Mouse (Mus musculus): ENCODE results near the gene Ttll8. TPM values are rescaled to one million over a fixed set of nuclear protein-coding genes. Genes with fewer than 3 reads are reported as not detected.

Gene Ttll8
- polyA plus RNA-seq, 2 experiments from 2014 or later, result not detected

DNA sequence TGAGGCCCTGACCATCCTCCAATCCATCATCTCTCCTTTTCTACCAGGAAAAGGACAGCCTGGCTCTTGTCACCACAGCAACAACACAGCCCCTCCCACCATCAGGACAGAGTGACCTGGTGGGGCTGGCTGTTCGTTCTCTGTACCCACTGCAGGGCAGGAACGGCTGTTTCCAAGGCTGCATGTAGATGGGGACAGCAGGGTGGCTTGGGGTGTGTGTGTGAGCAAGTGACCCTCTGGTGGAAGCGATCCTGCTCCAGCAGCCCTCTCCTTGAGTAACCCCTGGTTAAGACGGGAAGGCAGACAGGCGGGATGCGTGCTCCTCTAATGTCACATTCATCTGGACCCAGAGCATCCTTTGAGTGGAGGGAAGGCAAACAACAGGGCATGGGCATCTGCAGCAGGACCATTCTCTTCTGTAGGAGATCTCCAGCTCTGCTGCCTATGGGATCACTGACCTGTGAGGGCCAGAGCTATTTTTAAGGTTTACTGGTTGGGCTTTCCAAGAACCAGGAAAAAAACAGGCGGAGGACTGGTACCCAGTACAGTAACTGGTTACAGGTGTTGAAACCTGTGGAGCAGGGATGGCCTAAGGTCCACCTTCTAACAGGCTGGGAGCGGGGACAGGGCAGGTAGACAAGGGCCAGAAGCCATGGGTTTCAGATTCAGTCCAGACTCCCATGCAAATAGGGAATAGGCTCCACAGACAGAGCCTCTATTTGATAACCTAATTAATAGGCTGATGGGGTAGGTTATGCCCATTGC lies 94.8 kb downstream of the Ttll8 start:
- ATAC-seq, result no peak

GRCm38 (mm10) chr15:88858707-88859106 lies 95.5 kb downstream of the Ttll8 start:
- no peak for ATAC-seq

GRCm38 (mm10) chr15:88858141-88858541 lies 96.1 kb downstream of the Ttll8 start:
- no peak for ATAC-seq

DNA sequence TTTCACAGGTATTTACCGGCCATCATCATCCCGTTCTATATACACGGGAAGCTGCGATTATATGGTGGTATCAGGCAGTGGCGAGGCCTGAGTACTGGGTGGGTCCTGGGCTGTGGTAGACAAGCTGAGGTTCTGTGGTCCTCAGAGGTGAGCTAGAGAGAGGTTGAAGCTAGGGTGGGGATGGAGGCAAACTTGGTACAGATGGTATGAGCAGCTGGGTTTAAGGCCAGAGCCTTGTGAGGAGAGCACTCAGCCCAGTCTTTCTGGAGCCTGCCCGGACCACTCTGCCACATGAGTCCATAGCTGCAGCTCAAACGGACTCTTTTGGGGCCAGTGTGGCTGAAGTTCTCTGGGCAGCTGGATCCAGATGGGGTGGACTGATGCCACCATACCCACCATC lies 96.9 kb downstream of the Ttll8 start:
- ATAC-seq, result no peak

DNA sequence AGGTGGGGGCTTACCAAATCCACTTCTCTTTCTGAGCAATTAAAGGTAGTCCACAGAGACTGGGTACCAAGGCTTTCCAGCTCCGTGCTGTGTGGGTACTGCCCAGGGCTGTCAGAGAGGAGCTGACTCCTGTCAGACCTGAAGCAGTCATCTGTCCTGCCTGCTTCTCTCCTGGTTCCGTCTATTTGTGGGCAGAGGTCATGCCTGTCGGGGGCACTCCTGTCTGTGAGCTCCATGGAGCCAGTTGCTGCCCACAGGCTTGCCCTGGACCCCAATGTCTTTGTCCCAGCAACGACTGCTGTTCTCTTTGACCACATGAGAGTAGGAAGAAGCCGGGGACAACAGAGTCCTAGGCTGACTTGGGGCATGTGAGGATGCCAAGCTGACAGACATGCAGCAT lies 97.6 kb downstream of the Ttll8 start:
- no peak for ATAC-seq

DNA sequence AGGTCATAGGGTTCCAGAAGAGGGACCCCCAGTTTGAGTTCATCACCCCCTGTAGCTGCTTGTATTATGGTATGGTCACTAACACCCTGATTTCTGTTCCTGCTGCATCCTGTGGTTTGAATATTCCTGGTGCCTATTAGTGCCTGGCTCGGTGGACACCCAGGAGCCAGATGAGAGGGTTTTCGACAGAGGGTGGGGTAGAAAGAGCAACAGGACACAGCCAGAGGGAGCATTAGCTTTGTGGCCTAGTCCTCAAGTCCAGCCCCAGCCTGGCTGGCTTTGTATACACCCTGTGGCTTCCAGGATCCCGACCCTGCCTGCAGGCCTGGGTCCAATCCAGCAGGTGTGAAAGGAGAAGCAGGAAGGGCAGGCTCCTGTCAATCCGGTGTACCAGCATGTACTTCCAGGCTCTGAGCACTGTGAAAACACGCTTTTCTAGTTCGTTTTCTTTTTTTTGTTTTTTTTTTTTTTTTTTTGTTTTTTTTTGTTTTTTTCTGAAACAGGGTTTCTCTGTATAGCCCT lies 98.3 kb downstream of the Ttll8 start:
- ATAC-seq, result no peak

GRCm38 (mm10) chr15:88854969-88855830 lies 99.0 kb downstream of the Ttll8 start:
- no peak for ATAC-seq

GRCm38 (mm10) chr15:88854119-88854968 lies 99.9 kb downstream of the Ttll8 start:
- no peak for ATAC-seq

- no peak for ATAC-seq
These were observed 101.1 kb downstream of the Ttll8 start for GRCm38 (mm10) chr15:88853106-88853505.

GRCm38 (mm10) chr15:88851507-88852149 lies 102.6 kb downstream of the Ttll8 start:
- ATAC-seq, result no peak

DNA sequence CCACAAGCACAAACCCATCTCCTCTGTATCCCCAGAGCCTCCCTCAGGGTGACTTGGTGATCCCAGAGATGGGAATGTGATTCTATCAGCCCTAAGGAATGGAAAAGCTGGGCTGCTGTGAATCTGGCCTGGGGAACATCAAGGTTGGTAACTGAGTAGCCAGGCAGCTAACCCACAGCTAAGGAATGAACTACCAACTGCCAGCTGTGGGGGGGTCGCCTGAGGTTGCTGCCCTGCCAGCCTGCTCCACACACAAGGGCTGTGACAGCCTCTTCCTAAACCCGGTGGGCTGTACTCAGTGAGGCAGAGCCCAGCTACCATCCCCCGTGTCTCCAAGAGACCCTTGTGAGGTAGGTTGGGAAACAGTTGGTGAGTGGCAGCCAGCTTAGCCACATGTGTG lies 103.1 kb downstream of the Ttll8 start:
- no peak for ATAC-seq

- ATAC-seq, result no peak
These were observed 103.9 kb downstream of the Ttll8 start for GRCm38 (mm10) chr15:88850146-88850826.

DNA sequence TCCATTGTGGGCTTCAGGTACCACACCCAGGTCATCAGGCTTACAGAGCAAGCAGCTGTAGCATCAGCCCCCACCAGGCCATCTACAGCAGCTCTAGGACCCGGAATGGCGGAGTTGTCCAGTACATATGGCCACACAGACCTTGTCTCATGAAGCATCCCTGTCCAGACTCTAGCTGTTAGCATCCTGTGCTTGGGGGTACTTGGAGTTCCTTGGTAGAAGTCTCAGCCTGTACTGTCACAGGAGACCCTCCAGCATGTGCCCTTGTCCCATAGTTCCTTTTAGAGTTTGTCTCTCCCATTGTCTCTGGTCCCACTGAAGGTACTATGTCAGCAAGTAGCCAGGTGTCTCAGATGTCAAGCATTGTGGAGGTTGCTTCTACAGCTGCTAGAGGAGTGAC lies 104.6 kb downstream of the Ttll8 start:
- ATAC-seq, result no peak

DNA sequence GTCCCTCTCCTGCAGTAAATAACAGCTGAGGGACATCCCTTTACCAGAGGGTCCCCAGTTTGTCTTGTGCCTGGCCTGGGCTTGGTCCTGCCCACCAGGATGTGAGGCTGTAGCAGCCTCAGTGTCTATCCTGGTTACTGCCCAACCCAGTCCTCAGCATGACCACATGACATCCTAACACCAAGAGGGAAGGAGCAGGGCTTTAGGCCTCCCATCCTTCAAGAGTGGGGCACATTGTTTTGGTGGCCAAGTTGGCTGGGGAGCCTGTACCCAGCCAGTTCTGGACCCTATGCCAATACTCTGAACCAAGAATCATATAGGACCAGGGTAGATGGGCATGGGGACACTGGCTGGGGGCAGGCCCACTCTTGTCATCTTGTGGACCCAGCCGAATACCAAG lies 105.6 kb downstream of the Ttll8 start:
- no peak for ATAC-seq

GRCm38 (mm10) chr15:88844966-88845365 lies 109.3 kb downstream of the Ttll8 start:
- ATAC-seq, result no peak

GRCm38 (mm10) chr15:88843486-88844097 lies 110.6 kb downstream of the Ttll8 start:
- ATAC-seq, result no peak

DNA sequence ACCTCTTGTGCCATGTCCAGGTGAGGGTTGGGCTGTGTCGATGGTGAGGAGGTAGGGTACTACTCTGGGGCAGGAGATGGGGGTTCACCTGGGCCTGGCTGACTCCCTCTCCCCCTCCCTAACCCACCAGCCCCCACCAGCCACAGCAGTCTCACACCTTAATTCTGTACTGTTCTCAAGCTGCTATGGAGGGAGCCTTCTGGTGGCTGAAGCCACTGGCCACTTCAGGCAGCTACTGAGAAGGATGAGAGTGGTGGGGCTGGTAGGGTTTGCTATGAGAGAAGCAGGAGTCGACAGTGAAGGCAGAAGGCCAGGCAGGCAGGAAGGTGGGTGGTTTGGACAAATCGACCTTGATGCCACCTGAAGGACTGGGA lies 111.9 kb downstream of the Ttll8 start:
- ATAC-seq, result no peak

GRCm38 (mm10) chr15:88841580-88842299 lies 112.5 kb downstream of the Ttll8 start:
- ATAC-seq, result no peak

DNA sequence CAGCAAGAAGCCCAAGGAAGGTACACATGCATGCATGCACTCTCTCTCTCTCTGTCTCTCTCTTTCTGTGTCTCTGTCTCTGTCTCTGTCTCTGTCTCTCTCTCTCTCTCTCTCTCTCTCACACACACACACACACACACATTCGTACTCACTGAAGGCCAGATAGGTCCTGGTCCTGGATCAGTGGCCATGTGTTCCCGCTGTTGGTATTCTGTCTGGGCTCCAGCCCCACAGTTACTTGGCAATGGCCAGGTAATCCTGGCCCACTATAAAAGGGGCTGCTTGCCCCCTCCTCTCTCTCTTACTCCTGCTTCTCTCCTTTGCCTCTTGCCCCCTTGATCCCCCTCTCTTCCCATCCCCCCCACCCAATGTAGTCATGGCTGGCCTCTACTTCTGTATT lies 113.1 kb downstream of the Ttll8 start:
- no peak for ATAC-seq
